Mouse (Mus musculus): ENCODE results near the gene Ppp1r1a.

DNA sequence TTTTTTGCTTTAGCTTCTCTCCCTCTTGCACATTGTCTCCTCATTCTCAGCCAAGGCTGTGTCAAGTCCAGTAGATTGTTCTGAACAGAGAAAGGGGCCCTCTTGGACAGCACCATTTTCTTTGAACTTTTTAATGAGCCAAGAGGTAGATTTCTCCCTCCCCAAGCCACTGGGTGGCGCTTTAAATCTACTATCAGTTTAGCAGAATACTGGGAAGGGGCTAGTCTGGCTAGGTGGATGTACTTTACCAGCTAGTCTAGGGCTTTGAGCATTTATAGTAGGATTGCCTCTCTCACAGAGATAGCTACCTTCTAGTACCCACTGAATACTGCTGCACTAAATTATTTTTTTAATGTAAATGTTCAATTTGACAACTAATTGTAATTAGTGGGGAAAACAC is 55.3 kb downstream of the Ppp1r1a start:
- peak; percentile 40 for TF ChIP-seq CTCF (IDR thresholded peaks at IDR 0.05; ENCODE audit: low read depth)
- TF ChIP-seq EP300 (IDR thresholded peaks at IDR 0.05; ENCODE audit: low read depth), result no peak

All from heart, postnatal 0 days (tissue).